Mouse (Mus musculus): ENCODE results near the gene Cdv3. TPM values are rescaled to one million over a fixed set of nuclear protein-coding genes. Genes with fewer than 3 reads are reported as not detected.

Cdv3 gene
- total RNA-seq, 1 experiment from 2014 or later: 208 TPM

- peak; percentile 34 for DNase-seq
Measured at GRCm38 (mm10) chr9:103372271-103373010, 6.8 kb upstream of the Cdv3 start.

GRCm38 (mm10) chr9:103369951-103370350, 4.3 kb upstream of the Cdv3 start:
- DNase-seq: no peak

GRCm38 (mm10) chr9:103366356-103366755, 716 bp upstream of the Cdv3 start:
- DNase-seq: no peak

GRCm38 (mm10) chr9:103364601-103365289, 895 bp downstream of the Cdv3 start:
- DNase-seq: peak; percentile 86

DNA sequence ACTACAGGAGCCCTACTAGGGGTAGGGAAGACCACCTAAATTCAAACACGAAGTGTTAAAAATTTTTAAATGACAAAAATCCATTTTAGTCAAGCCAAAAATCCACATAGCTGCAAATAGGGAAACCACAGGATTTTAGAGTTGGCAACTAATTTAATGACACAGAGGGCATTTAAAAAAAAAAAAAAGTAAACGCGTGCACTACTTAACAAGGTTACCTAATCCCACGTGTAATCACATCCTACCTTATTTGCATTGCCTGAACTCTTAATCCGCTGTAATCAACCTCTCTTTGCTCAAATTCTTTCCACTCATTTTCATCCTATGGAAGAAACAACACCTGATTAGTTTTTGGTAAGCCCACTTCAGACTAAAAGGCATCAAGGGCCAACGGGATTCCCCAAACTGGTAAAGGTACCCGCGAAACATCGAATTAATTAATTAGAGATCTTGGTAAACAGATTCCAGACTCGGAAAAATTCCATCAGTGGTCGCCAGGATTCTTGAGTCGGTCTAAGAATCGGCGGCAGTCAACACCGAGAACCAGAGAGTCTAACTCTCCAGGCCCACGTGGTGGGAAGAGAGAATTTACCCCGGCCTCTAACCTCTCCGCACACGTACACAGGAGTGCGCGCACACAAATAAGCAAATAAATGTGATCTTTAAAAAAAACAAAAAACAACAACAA, 1.8 kb downstream of the Cdv3 start:
- DNase-seq: peak; percentile 40

GRCm38 (mm10) chr9:103363088-103363487, 2.6 kb downstream of the Cdv3 start:
- no peak for DNase-seq

GRCm38 (mm10) chr9:103360642-103361041, 5.0 kb downstream of the Cdv3 start:
- DNase-seq: peak; percentile 9

DNA sequence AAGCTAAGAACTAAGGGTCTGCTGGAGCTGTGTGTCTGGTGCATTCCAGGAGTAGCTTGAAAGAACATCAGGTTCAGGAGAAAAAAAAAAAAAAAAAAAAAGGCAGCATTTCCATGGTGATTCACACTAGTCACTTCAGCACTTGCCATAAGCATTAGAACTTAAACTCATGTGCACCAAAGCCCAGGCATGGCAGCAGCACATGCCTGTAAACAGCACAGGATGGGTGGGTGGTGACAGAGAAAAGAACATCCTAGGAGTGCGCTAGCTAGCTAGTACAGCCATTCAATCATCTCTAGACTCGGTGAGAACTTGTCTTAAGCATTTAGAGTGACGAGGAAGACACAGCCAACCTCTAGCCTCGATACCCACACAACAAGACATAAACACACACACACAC, 7.1 kb downstream of the Cdv3 start:
- DNase-seq: no peak

DNA sequence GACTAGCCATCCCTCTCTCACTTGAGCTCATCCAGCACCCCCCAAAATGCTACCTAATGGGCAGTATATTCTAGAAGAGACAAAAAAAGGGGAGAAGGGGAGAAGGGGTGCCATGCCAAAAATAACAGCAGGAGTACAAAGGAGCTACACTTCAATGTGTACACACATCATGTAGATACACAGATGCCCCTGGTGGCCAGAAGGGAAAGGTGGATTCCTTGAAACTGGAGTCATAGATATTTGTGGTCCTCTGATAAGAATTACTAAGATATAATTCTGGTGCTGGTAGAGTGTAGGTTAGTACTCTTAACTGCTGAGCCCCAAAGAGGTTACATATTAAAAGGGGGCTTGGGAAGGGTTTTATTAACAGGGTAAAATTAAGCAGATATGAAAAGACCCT, 7.7 kb downstream of the Cdv3 start:
- peak; percentile 21 for DNase-seq

- DNase-seq: peak; percentile 68
Measured at GRCm38 (mm10) chr9:103353500-103354260, 12.0 kb downstream of the Cdv3 start.

DNA sequence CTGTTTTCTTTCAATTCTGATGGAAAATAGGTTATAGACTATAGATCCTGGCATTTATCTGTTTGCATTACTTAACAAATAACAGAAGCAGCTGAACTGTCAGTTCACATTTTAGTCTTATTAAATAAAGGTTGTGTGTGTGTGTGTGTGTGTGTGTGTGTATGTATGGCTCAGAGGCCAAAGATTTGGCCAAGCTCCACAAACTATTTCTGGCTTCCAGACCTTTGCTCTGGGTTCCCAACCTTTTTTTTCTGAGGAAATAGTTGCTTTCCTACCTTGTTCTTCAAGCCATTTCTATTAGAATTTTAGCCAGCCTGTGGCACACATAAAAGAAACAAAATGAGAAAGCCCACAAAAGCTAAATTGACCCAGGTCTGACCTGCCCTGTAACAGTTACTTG, 16.8 kb downstream of the Cdv3 start:
- no peak for DNase-seq

DNA sequence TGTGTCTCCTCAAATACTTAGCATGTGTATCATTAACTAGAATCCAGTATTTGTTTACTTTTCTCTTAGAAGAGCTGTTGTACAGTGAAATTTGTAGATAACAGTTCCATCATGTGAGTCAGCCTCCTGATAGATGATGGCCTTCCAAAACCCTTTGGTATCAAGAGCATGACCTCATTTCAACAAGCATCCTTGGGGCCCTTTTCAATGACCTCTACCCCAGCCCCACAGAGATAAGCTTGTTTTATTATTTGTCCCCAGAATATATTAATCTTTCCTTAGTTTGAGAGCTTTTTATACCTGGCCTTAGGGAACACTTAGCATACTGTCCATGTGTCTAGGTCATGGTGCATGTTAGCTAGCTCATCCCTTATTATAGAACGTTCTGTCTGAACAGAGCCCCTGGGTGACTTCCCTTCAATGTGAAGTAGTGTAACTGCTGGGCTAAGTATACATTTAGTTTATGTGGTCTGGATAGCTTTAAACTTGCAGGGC, 17.6 kb downstream of the Cdv3 start:
- peak; percentile 30 for DNase-seq

DNA sequence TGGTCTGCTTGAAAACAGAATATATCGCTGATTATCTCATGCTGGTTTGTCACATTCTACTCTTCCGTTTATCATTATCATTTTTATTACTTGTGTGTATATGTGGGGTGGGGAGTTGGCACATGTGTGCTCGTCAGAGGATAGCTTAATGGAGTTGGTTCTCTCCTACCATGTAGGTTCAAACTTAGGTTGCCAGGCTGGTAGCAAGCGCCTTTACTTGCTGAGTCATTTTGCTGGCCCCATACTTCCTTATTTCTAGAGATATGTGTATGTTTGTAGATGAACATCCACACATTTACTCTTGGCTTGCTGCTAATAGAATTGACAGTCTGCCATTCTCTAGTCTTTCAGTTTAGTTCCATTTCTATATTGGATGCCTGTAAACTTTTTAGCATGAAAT, 18.6 kb downstream of the Cdv3 start:
- DNase-seq: no peak

DNA sequence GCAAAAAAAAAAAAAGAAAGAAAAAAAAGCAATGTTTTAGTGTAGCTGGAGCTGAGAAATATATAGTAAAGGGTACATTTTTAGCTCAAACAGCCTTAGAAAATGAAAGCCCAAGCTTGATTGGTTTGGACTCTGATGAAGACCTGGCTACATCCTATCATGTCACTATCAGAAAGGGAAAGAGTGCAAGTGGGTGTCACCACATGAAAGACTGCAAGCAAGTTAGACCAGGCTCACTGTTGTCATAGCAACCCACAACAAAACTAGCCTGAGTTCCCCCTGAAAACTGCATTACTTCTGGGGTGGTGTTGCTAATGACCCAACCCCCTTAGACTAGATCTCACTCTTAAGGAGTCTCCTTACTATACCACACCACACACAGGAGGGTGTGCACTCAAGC, 28.7 kb downstream of the Cdv3 start:
- DNase-seq: no peak

- no peak for DNase-seq
Measured at GRCm38 (mm10) chr9:103332663-103333062, 33.0 kb downstream of the Cdv3 start.

DNA sequence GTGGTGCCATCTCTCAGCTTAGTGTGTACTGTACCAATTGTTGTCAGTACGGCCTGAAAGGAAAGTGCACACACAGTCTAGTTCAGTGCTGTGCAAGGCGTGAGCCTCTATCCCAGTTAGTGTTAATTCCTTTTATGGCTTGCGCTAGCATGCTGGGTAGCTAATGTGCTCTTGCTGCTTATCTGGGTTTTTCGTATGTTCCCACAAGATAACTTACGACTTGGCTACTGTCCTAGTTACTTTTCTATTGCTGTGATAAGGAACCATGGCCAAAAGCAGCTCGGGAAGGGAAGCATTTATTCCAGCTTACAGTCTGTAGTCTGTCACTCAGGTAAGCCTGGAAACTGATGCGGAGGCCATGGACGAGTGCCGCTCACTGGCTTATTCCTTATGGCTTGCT, 39.2 kb downstream of the Cdv3 start:
- no peak for DNase-seq

DNA sequence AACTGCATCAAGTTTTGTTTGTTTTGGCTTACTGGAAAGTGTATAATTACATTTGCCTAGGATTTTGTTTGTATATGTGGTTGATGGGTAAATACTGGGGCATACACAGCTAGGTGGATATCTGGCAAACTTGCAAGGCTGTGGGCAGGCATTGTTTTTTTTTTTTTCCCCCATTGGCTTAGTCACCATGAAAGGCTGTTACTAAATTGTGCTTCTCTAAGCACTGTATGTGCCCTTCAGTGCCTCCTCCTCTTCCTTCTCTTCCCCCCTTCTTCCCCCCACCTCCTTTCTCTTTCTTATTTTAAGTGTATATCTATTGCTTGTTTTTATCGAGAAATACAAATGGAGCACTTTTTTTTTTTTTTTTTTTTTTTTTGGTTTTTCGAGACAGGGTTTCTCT, 41.0 kb downstream of the Cdv3 start:
- DNase-seq: no peak

DNA sequence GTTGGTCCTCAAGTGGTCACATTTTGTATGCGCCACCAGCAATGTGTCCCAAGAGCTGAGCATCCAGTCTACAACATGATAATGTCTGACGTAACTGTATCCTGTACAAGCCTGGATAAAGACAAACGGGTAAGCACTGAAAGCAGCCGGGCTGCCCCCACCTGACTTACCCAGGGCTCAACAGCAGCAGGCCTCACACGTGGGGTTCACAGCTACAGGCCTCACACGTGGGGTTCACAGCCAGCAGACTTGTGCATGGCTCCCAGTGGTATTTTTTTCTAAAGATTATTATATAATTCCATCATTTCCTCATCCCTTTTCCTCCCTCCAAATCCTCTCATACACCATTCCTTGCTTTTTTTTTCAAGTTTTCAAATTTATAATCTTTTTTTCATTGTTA, 55.8 kb downstream of the Cdv3 start:
- no peak for DNase-seq

DNA sequence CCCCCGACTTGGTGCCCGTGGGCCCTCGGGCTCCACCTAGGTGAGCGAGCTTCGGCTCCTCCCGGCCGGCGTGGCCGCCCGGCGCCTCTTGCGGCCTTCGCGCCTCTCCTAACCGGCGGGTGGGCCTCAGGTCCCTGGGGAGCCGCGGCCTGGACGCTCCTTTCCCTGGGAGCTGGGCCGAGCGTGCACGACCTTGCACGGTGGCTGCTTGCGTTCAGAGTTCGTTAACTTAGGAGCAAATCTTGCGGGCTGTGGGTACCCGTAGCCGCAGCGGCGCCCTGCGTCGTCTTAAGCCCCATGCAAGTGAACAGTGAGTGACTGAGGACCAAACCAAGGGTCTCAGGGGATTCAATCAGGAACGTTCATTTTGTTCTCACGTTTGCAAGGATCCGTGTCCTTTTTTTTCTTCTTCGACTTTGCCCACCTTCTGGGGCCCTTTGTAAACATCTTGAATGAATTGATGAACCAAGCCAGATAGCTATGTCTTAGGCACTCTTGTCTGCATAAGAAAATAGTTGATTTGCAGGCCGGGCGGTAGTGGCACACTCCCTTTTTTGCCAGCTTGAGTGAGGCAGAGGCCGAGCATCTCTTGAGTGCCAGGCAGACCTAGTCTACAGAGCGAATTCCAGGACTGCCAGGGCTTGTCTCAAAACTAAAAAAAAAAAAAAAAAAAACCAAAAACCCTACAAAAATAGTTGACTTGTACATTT, 60.2 kb downstream of the Cdv3 start:
- peak; percentile 50 for DNase-seq

DNA sequence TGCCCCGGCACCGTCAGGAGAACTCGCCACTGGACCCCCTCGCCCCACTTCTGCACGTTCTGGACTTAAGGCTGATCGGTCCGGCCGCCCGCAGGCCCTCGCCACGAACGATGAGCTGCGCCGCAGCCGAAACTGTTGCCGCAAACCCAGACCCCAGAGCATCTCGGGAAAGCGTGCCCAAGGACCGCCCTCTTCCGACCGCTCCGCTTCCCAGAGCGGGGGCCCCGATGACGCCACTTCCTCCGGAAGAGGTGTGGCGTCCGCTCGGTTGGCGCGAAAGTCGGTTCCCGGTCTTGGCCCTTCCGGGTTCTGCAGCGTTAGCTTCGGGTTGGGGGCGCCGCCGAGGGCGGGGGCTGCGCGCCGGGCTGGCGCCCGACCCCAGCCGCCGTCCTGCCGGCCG, 60.7 kb downstream of the Cdv3 start, which contains the start of the genes 1300017J02Rik and Topbp1:
1300017J02Rik (minus strand) TSS at position 156 of the 400 bp plus-strand sequence.
Topbp1 (plus strand) TSS at position 289 of the 400 bp plus-strand sequence.
- peak; percentile 96 for DNase-seq
